Mouse (Mus musculus) neural tube, embryonic 11.5 days (tissue): ENCODE measurements around the gene Prg4. TPM values are rescaled to one million over a fixed set of nuclear protein-coding genes. Genes with fewer than 3 reads are reported as not detected.

Experiments used
- ATAC-seq: fragments of 200-750 bp; cut with Nextera tagmentation; 2 replicates; pipeline ENCODE4 v1.8.0; 2017; ENCODE audit warnings: moderate number of reproducible peaks, mild to moderate bottlenecking, moderate TSS enrichment, moderate library complexity; ENCODE audit not compliant: insufficient read depth, low FRiP score, low TSS enrichment
- DNase-seq: peaks from one replicate; pipeline ENCODE4 v3.0.0-alpha.2; 2015; ENCODE audit warnings: low spot score
- H3K27ac ChIP-seq: fragments of 300-500 bp; sonication (generic); 2 replicates; pipeline ENCODE4 v1.5.1; 2014; ENCODE audit warnings: low read depth, mild to moderate bottlenecking, low read length
- H3K27me3 ChIP-seq: fragments of 300-500 bp; sonication (generic); 2 replicates; pipeline ENCODE4 v1.6.1; 2014; ENCODE audit warnings: mild to moderate bottlenecking, low read length, mixed read lengths; ENCODE audit not compliant: control insufficient read depth, insufficient read depth
- H3K36me3 ChIP-seq: fragments of 300-500 bp; sonication (generic); 2 replicates; pipeline ENCODE4 v1.6.1; 2014; ENCODE audit warnings: mild to moderate bottlenecking, low read length, moderate library complexity, mixed read lengths; ENCODE audit not compliant: control insufficient read depth, insufficient read depth
- H3K4me1 ChIP-seq: fragments of 300-500 bp; sonication (generic); 2 replicates; pipeline ENCODE4 v1.6.1; 2014; ENCODE audit warnings: low read length, mixed read lengths; ENCODE audit not compliant: control insufficient read depth, insufficient read depth
- H3K4me2 ChIP-seq: fragments of 300-500 bp; sonication (generic); 2 replicates; pipeline ENCODE4 v1.6.1; 2014; ENCODE audit warnings: low read depth, mild to moderate bottlenecking, moderate library complexity
- H3K4me3 ChIP-seq: fragments of 300-500 bp; sonication (generic); 2 replicates; pipeline ENCODE4 v1.5.1; 2014; ENCODE audit warnings: low read depth, low read length
- H3K9ac ChIP-seq: fragments of 300-500 bp; sonication (generic); 2 replicates; pipeline ENCODE4 v1.6.1; 2014; ENCODE audit warnings: mild to moderate bottlenecking, low read length
- H3K9me3 ChIP-seq: fragments of 300-500 bp; sonication (generic); 2 replicates; pipeline ENCODE4 v1.6.1; 2016; ENCODE audit warnings: low read length; ENCODE audit not compliant: control insufficient read depth
- WGBS: fragments of 180-500 bp; shearing (Covaris S2); extraction: QIAGEN DNeasy Blood & Tissue Kit; methylation state at CpG from one replicate; pipeline ENCODE4 v1.1.7; 2014; 5-methylcytosine and 5-hydroxymethylcytosine counted together
- polyA plus RNA-seq: library from polyadenylated mRNA; unstranded; fragments of >200 nt; fragmentation: Nextera tagmentation; extraction: Ambion mirVana; gene quantifications from 2 replicates; pipeline ENCODE4 v1.2.1, GENCODE M21; 2014

Gene Prg4
- 0.31 and 0.49 TPM in 2 replicates for polyA plus RNA-seq

DNA sequence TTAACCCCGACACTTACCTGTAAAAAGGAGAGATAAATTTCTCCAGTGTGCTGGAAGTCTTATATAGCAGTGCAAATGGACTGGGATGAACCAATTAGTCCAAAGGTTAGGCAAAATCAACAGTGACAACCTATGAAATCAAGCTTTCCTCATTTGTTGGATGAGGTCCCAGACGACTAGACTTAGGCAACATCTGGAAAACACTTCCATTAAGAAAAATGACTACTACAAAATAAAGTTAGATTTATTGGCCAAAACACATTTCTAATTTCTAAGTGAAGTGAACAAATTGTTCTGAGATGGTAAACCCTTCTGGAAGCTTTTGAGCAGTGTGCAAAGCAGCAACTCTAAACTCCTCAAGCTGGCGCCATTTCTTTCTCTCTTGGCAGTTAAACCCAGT is at the start of gene Prg4:
Prg4 (minus strand) TSS at position 34 of the 400 bp plus-strand sequence.
- ATAC-seq = no peak
- WGBS = 78% methylated on average over 3 of the region's 3 CpGs
- no peak within 1 kb of the TSS for H3K27ac ChIP-seq
- H3K27me3 ChIP-seq = no peaks in the 10 kb centered on the region
- H3K9ac ChIP-seq = no peak within 1 kb of the TSS
- H3K36me3 ChIP-seq = no peaks in the 10 kb centered on the region
- H3K9me3 ChIP-seq = no peaks in the 10 kb centered on the region
- no peak for DNase-seq
- H3K4me1 ChIP-seq = no peaks in the 10 kb centered on the region
- H3K4me2 ChIP-seq = no peak within 1 kb of the TSS
- H3K4me3 ChIP-seq = no peak within 1 kb of the TSS

DNA sequence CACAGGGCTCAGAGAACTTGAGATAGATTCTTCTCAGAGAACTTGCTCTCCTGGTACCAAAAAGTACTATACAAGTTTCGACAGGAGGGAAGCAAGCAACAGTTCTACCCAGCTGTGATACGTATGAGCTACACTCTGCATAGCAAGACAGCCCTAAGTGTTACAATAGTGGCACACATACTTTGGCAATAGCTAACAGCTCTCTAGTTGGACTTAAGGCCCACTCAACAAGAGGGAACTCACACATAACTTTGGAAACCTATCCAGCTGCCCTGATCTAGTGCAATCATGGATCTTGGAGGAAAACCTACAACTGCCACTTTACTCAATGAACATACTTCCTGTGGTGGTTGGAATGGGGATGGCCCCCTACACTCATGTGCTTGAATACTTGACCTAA is 47.1 kb upstream of the Prg4 start:
- H3K4me1 ChIP-seq = no peaks in the 10 kb centered on the region
- H3K36me3 ChIP-seq = no peaks in the 10 kb centered on the region
- no peak overlapping the region for H3K27ac ChIP-seq
- no peak overlapping the region for H3K9ac ChIP-seq
- DNase-seq (no peak), ATAC-seq (no peak)
- no peaks in the 10 kb centered on the region for H3K27me3 ChIP-seq
- no peak overlapping the region for H3K4me3 ChIP-seq
- H3K4me2 ChIP-seq = no peak overlapping the region
- H3K9me3 ChIP-seq = no peaks in the 10 kb centered on the region
- WGBS = 94% methylated on average over 2 of the region's 2 CpGs

GRCm38 (mm10) chr1:150505794-150506193 is 39.8 kb upstream of the Prg4 start:
- no peaks in the 10 kb centered on the region for H3K36me3 ChIP-seq
- WGBS = 70% methylated on average over 2 of the region's 2 CpGs
- H3K4me3 ChIP-seq = no peak overlapping the region
- no peak for ATAC-seq
- DNase-seq = no peak
- no peak overlapping the region for H3K9ac ChIP-seq
- no peak overlapping the region for H3K27ac ChIP-seq
- no peaks in the 10 kb centered on the region for H3K4me1 ChIP-seq
- H3K4me2 ChIP-seq = no peak overlapping the region
- no peaks in the 10 kb centered on the region for H3K9me3 ChIP-seq
- no peaks in the 10 kb centered on the region for H3K27me3 ChIP-seq

GRCm38 (mm10) chr1:150503321-150503720 is 37.4 kb upstream of the Prg4 start:
- H3K27me3 ChIP-seq = no peaks in the 10 kb centered on the region
- peaks cover 2% of the 10 kb centered on the region; the same call in 1 of the 2 replicates for H3K9me3 ChIP-seq
- 84% methylated on average over 4 of the region's 4 CpGs for WGBS
- no peak overlapping the region for H3K4me3 ChIP-seq
- H3K9ac ChIP-seq = no peak overlapping the region
- no peak overlapping the region for H3K27ac ChIP-seq
- no peaks in the 10 kb centered on the region for H3K36me3 ChIP-seq
- H3K4me2 ChIP-seq = no peak overlapping the region
- ATAC-seq (no peak), DNase-seq (no peak)
- no peaks in the 10 kb centered on the region for H3K4me1 ChIP-seq

GRCm38 (mm10) chr1:150498177-150498576 is 32.2 kb upstream of the Prg4 start:
- no peaks in the 10 kb centered on the region for H3K27me3 ChIP-seq
- no peaks in the 10 kb centered on the region for H3K36me3 ChIP-seq
- no peaks in the 10 kb centered on the region for H3K4me1 ChIP-seq
- H3K4me3 ChIP-seq = no peak overlapping the region
- H3K9me3 ChIP-seq = peaks cover 2% of the 10 kb centered on the region; the same call in 1 of the 2 replicates
- H3K4me2 ChIP-seq = no peak overlapping the region
- WGBS = 85% methylated on average over 2 of the region's 2 CpGs
- ATAC-seq = no peak
- H3K27ac ChIP-seq = no peak overlapping the region
- H3K9ac ChIP-seq = no peak overlapping the region
- no peak for DNase-seq

DNA sequence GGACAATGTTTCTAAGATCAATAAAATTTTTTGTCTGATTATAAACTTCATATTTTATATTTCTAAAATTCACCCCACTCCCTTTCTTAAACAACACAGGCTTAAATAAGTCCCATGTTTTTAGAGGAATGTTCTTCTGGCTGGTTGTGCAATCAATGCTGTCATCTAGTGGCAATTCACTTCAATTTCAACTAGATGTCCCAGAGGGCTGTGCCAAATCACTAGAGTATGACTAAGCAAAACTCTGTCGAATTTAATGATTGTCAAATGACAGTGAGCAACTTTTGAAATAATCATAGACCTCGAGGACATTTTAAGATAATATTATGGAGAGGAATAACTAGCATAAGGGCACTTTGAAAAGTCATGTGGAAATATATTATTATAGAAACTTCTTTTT is 31.7 kb upstream of the Prg4 start:
- Histone ChIP-seq H3K9ac (no peak overlapping the region), H3K27me3 (no peaks in the 10 kb centered on the region), H3K4me2 (no peak overlapping the region), H3K27ac (no peak overlapping the region), H3K4me1 (no peaks in the 10 kb centered on the region), H3K36me3 (no peaks in the 10 kb centered on the region), H3K9me3 (peaks cover 2% of the 10 kb centered on the region; the same call in 1 of the 2 replicates), H3K4me3 (no peak overlapping the region)
- 77% methylated on average over 2 of the region's 2 CpGs for WGBS
- no peak for ATAC-seq
- DNase-seq = no peak

DNA sequence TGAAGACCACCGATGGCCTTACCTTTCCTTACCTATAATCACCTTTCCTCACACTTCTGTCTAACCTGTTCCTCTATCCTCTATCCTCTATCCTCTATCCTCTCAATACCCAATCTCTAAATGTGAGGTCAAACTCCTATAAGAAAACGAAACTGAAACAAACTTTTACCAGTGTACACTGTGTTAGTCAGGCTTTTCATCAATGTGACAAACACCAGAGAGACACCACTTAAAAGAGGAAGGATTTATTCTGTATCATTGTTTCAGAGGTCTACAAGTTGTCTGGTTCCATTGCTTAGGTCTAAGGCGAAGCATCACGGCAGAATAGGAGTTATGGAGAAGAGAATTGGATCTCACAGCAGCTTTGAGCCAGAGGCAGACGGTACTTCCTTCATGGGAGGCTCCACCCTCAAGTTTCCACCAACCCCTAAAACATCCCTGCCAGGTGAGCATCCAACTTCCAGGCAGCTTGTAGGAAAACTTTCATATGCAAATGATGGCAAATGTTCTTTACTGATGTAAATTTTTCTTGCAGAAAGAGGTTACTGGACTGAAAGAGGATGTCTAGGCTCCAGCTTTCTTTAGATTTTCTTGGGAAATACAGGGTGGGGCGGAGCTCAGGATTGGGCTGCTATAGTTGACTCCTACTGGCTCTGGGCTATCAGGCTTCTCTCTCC is 30.8 kb upstream of the Prg4 start:
- DNase-seq = no peak
- Histone ChIP-seq H3K27me3 (no peaks in the 10 kb centered on the region), H3K4me1 (no peaks in the 10 kb centered on the region), H3K27ac (no peak overlapping the region), H3K4me3 (no peak overlapping the region), H3K4me2 (no peak overlapping the region), H3K9ac (no peak overlapping the region), H3K9me3 (peaks cover 2% of the 10 kb centered on the region; the same call in 1 of the 2 replicates), H3K36me3 (no peaks in the 10 kb centered on the region)
- 77% methylated on average over 6 of the region's 6 CpGs for WGBS
- ATAC-seq = no peak

- Histone ChIP-seq H3K9me3 (no peaks in the 10 kb centered on the region), H3K36me3 (no peaks in the 10 kb centered on the region), H3K4me3 (no peak overlapping the region), H3K27me3 (no peaks in the 10 kb centered on the region), H3K9ac (no peak overlapping the region), H3K27ac (no peak overlapping the region), H3K4me1 (no peaks in the 10 kb centered on the region), H3K4me2 (no peak overlapping the region)
- ATAC-seq (no peak), DNase-seq (no peak)
- whole genome bisulfite sequencing = 86% methylated on average over 2 of the region's 2 CpGs
Measured at GRCm38 (mm10) chr1:150489148-150489547, 23.2 kb upstream of the Prg4 start.

DNA sequence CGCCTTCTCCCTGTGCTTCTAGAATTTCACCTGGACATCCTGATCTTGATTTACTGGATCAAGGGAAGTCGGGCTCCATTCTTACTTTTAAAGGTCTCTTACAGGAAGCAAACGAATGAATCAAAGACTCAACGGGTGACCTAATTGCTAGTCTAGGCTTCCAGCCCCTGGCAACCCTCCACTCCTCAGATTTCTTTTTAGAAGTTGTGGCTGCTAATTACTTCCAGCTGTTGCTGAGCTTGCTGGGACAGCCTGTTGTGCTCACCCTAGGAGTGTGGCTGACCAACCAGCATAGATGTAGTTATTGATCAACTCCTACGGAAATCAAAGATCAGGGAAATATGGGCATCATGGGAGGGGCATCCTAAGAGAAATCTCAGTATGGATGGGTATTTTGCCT is 14.7 kb upstream of the Prg4 start:
- 55% methylated on average over 5 of the region's 5 CpGs for WGBS
- ATAC-seq (no peak), DNase-seq (no peak)
- Histone ChIP-seq H3K36me3 (no peaks in the 10 kb centered on the region), H3K27me3 (no peaks in the 10 kb centered on the region), H3K9me3 (no peaks in the 10 kb centered on the region), H3K4me3 (no peak overlapping the region), H3K4me2 (no peak overlapping the region), H3K4me1 (no peaks in the 10 kb centered on the region), H3K27ac (no peak overlapping the region), H3K9ac (no peak overlapping the region)
